Mouse (Mus musculus) midbrain, embryonic 10.5 days (tissue): Measurements from ENCODE around the gene Rps11. TPM values are rescaled to one million over a fixed set of nuclear protein-coding genes. Genes with fewer than 3 reads are reported as not detected.

Source experiments
- DNase-seq: peaks from one replicate; pipeline ENCODE4 v3.0.0-alpha.2; 2017; ENCODE audit warnings: low spot score
- H3K27ac ChIP-seq: fragments of 300-500 bp; sonication (generic); replicated peaks from 2 replicates; pipeline ENCODE4 v1.5.1; 2016; ENCODE audit warnings: mild to moderate bottlenecking
- H3K27me3 ChIP-seq: fragments of 300-500 bp; sonication (generic); 2 replicates; pipeline ENCODE4 v1.6.1; 2016; ENCODE audit warnings: low read depth, mild to moderate bottlenecking; ENCODE audit not compliant: poor library complexity, severe bottlenecking
- H3K36me3 ChIP-seq: fragments of 300-500 bp; sonication (generic); 2 replicates; pipeline ENCODE4 v1.6.1; 2016; ENCODE audit warnings: mild to moderate bottlenecking, moderate library complexity
- H3K4me1 ChIP-seq: fragments of 300-500 bp; sonication (generic); 2 replicates; pipeline ENCODE4 v1.6.1; 2016
- H3K4me3 ChIP-seq: fragments of 300-500 bp; sonication (generic); 2 replicates; pipeline ENCODE4 v1.5.1; 2016; ENCODE audit warnings: mild to moderate bottlenecking, moderate library complexity
- H3K9me3 ChIP-seq: fragments of 300-500 bp; sonication (generic); replicated peaks from 2 replicates; pipeline ENCODE4 v1.6.1; 2016; ENCODE audit warnings: mild to moderate bottlenecking
- WGBS: fragments of 180-500 bp; shearing (Covaris S2); methylation state at CpG from one replicate; pipeline ENCODE4 v1.1.7; 2016; 5-methylcytosine and 5-hydroxymethylcytosine counted together
- polyA plus RNA-seq: library from polyadenylated mRNA; unstranded; fragments of >200 nt; fragmentation: Nextera tagmentation; extraction: Ambion mirVana; gene quantifications from 2 replicates; pipeline ENCODE4 v1.2.1, GENCODE M21; 2016

The Rps11 gene
- polyA plus RNA-seq, 1 experiment from 2014 or later = 1,787 TPM

- Histone ChIP-seq H3K36me3 (no peaks in the 10 kb centered on the region), H3K4me1 (peaks cover 31% of the 10 kb centered on the region), H3K27me3 (0 out of 2 replicates have a peak, but pooled peaks cover 5% of the 10 kb centered on the region), H3K27ac (no peak overlapping the region; the same call in 1 of the 2 replicates), H3K4me3 (no peak overlapping the region), H3K9me3 (no peaks in the 10 kb centered on the region)
- DNase-seq = no peak
- WGBS = 83% methylated on average over 6 of the region's 6 CpGs
Observed at GRCm38 (mm10) chr7:45095367-45095766, 28.9 kb downstream of the Rps11 start.

- no peak overlapping the region for H3K27ac ChIP-seq
- DNase-seq = no peak
- 79% methylated on average over 7 of the region's 7 CpGs for WGBS
- H3K36me3 ChIP-seq = no peaks in the 10 kb centered on the region
- peaks cover 31% of the 10 kb centered on the region for H3K4me1 ChIP-seq
- no peak overlapping the region for H3K4me3 ChIP-seq
- 0 out of 2 replicates have a peak, but pooled peaks cover 5% of the 10 kb centered on the region for H3K27me3 ChIP-seq
- no peaks in the 10 kb centered on the region for H3K9me3 ChIP-seq
Observed at GRCm38 (mm10) chr7:45094121-45094520, 30.1 kb downstream of the Rps11 start.

GRCm38 (mm10) chr7:45093516-45093905 is 30.7 kb downstream of the Rps11 start:
- WGBS = 40% methylated on average over 18 of the region's 18 CpGs
- Histone ChIP-seq H3K4me1 (peaks cover 31% of the 10 kb centered on the region), H3K27me3 (0 out of 2 replicates have a peak, but pooled peaks cover 5% of the 10 kb centered on the region), H3K9me3 (no peaks in the 10 kb centered on the region), H3K36me3 (peaks cover 2% of the 10 kb centered on the region), H3K27ac (peak overlapping the region; percentile 46; the same call in 1 of the 2 replicates), H3K4me3 (no peak overlapping the region)
- DNase-seq = no peak

GRCm38 (mm10) chr7:45092828-45093515 is 31.3 kb downstream of the Rps11 start:
- Histone ChIP-seq H3K9me3 (no peaks in the 10 kb centered on the region), H3K27me3 (0 out of 2 replicates have a peak, but pooled peaks cover 5% of the 10 kb centered on the region), H3K27ac (peak overlapping the region; percentile 46; the same call in 1 of the 2 replicates), H3K4me3 (peak overlapping the region; percentile 21; the same call in 1 of the 2 replicates), H3K4me1 (peaks cover 31% of the 10 kb centered on the region), H3K36me3 (peaks cover 8% of the 10 kb centered on the region)
- WGBS = 68% methylated on average over 12 of the region's 12 CpGs
- DNase-seq = no peak

GRCm38 (mm10) chr7:45092048-45092447 is 32.2 kb downstream of the Rps11 start, which contains the start of gene Rcn3:
Gene Rcn3 (minus strand): TSS chr7:45092221.
- Histone ChIP-seq H3K4me1 (peaks cover 31% of the 10 kb centered on the region), H3K27me3 (0 out of 2 replicates have a peak, but pooled peaks cover 5% of the 10 kb centered on the region), H3K9me3 (no peaks in the 10 kb centered on the region), H3K27ac (peak within 1 kb of the TSS; percentile 83), H3K36me3 (peaks cover 17% of the 10 kb centered on the region), H3K4me3 (peak within 1 kb of the TSS; percentile 64)
- DNase-seq = peak; percentile 94
- 0% methylated on average over 16 of the region's 16 CpGs for whole genome bisulfite sequencing

- Histone ChIP-seq H3K4me3 (peak overlapping the region; percentile 64), H3K27ac (peak overlapping the region; percentile 83), H3K4me1 (peaks cover 31% of the 10 kb centered on the region), H3K9me3 (no peaks in the 10 kb centered on the region), H3K27me3 (0 out of 2 replicates have a peak, but pooled peaks cover 5% of the 10 kb centered on the region), H3K36me3 (peaks cover 25% of the 10 kb centered on the region)
- 17% methylated on average over 35 of the region's 35 CpGs for WGBS
- DNase-seq = no peak
Observed at GRCm38 (mm10) chr7:45091001-45091990, 32.9 kb downstream of the Rps11 start.

GRCm38 (mm10) chr7:45090251-45090977 is 33.8 kb downstream of the Rps11 start:
- 82% methylated on average over 13 of the region's 13 CpGs for WGBS
- H3K27me3 ChIP-seq = 0 out of 2 replicates have a peak, but pooled peaks cover 5% of the 10 kb centered on the region
- H3K36me3 ChIP-seq = peaks cover 33% of the 10 kb centered on the region
- H3K9me3 ChIP-seq = no peaks in the 10 kb centered on the region
- H3K4me1 ChIP-seq = peaks cover 31% of the 10 kb centered on the region
- DNase-seq = no peak
- peak overlapping the region; percentile 64; the same call in 1 of the 2 replicates for H3K4me3 ChIP-seq
- H3K27ac ChIP-seq = no peak overlapping the region

GRCm38 (mm10) chr7:45088597-45088996 is 35.6 kb downstream of the Rps11 start:
- WGBS = 94% methylated on average over 17 of the region's 17 CpGs
- H3K4me3 ChIP-seq = no peak overlapping the region
- no peaks in the 10 kb centered on the region for H3K9me3 ChIP-seq
- 0 out of 2 replicates have a peak, but pooled peaks cover 5% of the 10 kb centered on the region for H3K27me3 ChIP-seq
- peaks cover 28% of the 10 kb centered on the region for H3K4me1 ChIP-seq
- H3K36me3 ChIP-seq = peaks cover 45% of the 10 kb centered on the region
- DNase-seq = no peak
- H3K27ac ChIP-seq = no peak overlapping the region

- DNase-seq = no peak
- Histone ChIP-seq H3K9me3 (no peaks in the 10 kb centered on the region), H3K4me1 (peaks cover 8% of the 10 kb centered on the region), H3K27me3 (0 out of 2 replicates have a peak, but pooled peaks cover 2% of the 10 kb centered on the region), H3K4me3 (no peak overlapping the region), H3K36me3 (peaks cover 60% of the 10 kb centered on the region), H3K27ac (no peak overlapping the region)
- WGBS = 76% methylated on average over 4 of the region's 4 CpGs
Observed at GRCm38 (mm10) chr7:45086084-45086483, 38.2 kb downstream of the Rps11 start.

GRCm38 (mm10) chr7:45083300-45083890 is 40.8 kb downstream of the Rps11 start:
- H3K9me3 ChIP-seq = no peaks in the 10 kb centered on the region
- no peaks in the 10 kb centered on the region for H3K27me3 ChIP-seq
- H3K27ac ChIP-seq = peak overlapping the region; percentile 33; the same call in 1 of the 2 replicates
- H3K4me1 ChIP-seq = 0 out of 2 replicates have a peak, but pooled peaks cover 2% of the 10 kb centered on the region
- H3K36me3 ChIP-seq = peaks cover 56% of the 10 kb centered on the region
- H3K4me3 ChIP-seq = peak overlapping the region; percentile 24; the same call in 1 of the 2 replicates
- WGBS = 81% methylated on average over 22 of the region's 22 CpGs
- DNase-seq = no peak

- WGBS = 79% methylated on average over 25 of the region's 25 CpGs
- no peaks in the 10 kb centered on the region for H3K9me3 ChIP-seq
- H3K4me3 ChIP-seq = 0 out of 2 replicates have a peak overlapping the region, but pooled peaks have one; percentile 24
- peaks cover 52% of the 10 kb centered on the region for H3K36me3 ChIP-seq
- H3K27ac ChIP-seq = peak overlapping the region; percentile 33; the same call in 1 of the 2 replicates
- no peaks in the 10 kb centered on the region for H3K27me3 ChIP-seq
- H3K4me1 ChIP-seq = 0 out of 2 replicates have a peak, but pooled peaks cover 2% of the 10 kb centered on the region
- no peak for DNase-seq
Observed at GRCm38 (mm10) chr7:45082401-45083299, 41.6 kb downstream of the Rps11 start.
